Mouse (Mus musculus) testis, postnatal 10 days (tissue): Measurements from ENCODE around the gene Grik4.

Experiments
- DNase-seq: peaks from one replicate; pipeline ENCODE4 v3.0.0; 2021; ENCODE audit warnings: low spot score

Grik4 gene

GRCm38 (mm10) chr9:42898091-42898591, 46.2 kb downstream of the Grik4 start:
- DNase-seq, result no peak

- DNase-seq, result peak; percentile 65
Measured at GRCm38 (mm10) chr9:42897361-42898051, 46.8 kb downstream of the Grik4 start.

GRCm38 (mm10) chr9:42896421-42897210, 47.7 kb downstream of the Grik4 start:
- no peak for DNase-seq

GRCm38 (mm10) chr9:42892765-42893164, 51.5 kb downstream of the Grik4 start:
- DNase-seq, result peak; percentile 45

- DNase-seq, result no peak
Measured at GRCm38 (mm10) chr9:42887930-42888329, 56.4 kb downstream of the Grik4 start.

GRCm38 (mm10) chr9:42886112-42886766, 58.1 kb downstream of the Grik4 start:
- DNase-seq, result no peak

- no peak for DNase-seq
Measured at GRCm38 (mm10) chr9:42885566-42885965, 58.7 kb downstream of the Grik4 start.

- no peak for DNase-seq
Measured at GRCm38 (mm10) chr9:42885123-42885522, 59.2 kb downstream of the Grik4 start.

- no peak for DNase-seq
Measured at GRCm38 (mm10) chr9:42883006-42883759, 61.1 kb downstream of the Grik4 start.

- DNase-seq, result no peak
Measured at GRCm38 (mm10) chr9:42882313-42882712, 62.0 kb downstream of the Grik4 start.

- DNase-seq, result no peak
Measured at GRCm38 (mm10) chr9:42881040-42881439, 63.3 kb downstream of the Grik4 start.

- no peak for DNase-seq
Measured at GRCm38 (mm10) chr9:42878401-42878800, 65.9 kb downstream of the Grik4 start.

GRCm38 (mm10) chr9:42872885-42873284, 71.4 kb downstream of the Grik4 start:
- no peak for DNase-seq

GRCm38 (mm10) chr9:42871681-42872080, 72.6 kb downstream of the Grik4 start:
- no peak for DNase-seq

GRCm38 (mm10) chr9:42870257-42870656, 74.0 kb downstream of the Grik4 start:
- no peak for DNase-seq

GRCm38 (mm10) chr9:42868508-42868907, 75.8 kb downstream of the Grik4 start:
- no peak for DNase-seq

GRCm38 (mm10) chr9:42866650-42867049, 77.6 kb downstream of the Grik4 start:
- no peak for DNase-seq

GRCm38 (mm10) chr9:42865036-42865829, 79.1 kb downstream of the Grik4 start:
- DNase-seq, result peak; percentile 57

GRCm38 (mm10) chr9:42863360-42863759, 80.9 kb downstream of the Grik4 start:
- no peak for DNase-seq

- no peak for DNase-seq
Measured at GRCm38 (mm10) chr9:42861711-42862110, 82.6 kb downstream of the Grik4 start.

- no peak for DNase-seq
Measured at GRCm38 (mm10) chr9:42861238-42861637, 83.1 kb downstream of the Grik4 start.
